Comparison of ENCODE assay signal across 8 mouse cellular contexts in the genomic region with DNA sequence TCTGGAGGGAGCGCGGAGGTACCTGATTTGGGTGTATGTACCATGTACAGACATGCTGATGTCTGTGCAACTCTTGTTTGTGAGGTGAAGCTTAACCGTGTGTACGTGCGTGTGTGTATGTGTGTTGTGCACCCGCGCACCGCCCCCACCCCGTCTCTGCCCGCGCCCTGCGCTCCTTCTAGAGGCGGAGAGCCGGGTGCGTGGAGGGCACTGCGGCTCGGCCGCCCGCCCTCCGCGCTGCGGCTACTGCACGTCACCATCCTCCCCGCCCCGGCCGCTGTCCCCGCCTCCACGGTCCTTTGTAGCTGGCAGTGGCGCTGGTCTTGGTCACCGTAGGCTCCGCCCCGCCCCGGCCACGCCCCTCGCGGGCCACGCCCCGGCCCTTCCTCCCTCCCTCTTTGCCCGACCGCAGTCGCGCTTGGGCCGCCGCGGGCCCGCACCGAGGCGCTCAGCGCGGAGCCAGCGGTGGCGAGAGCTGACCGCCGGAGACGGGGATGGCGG. TPM values are rescaled to one million over a fixed set of nuclear protein-coding genes. Genes with fewer than 3 reads are reported as not detected.
A peak's percentile ranks its signal among the peaks of the same experiment; 100 is the strongest.
DNase-seq lines count a peak whose midpoint lies in the region; ATAC-seq lines count a peak whose summit lies in the region.

A gene (plus strand): TSS at position 290 of the 501 bp plus-strand sequence.

- no peak for DNase-seq in heart, postnatal 10 days
- peak; percentile 53 to 56 for DNase-seq in adrenal gland, postnatal 36 days
- peak; percentile 56 for DNase-seq in embryonic facial prominence, embryonic 14.5 days (ENCODE audit: low spot score)
- DNase-seq in intestine, embryonic 14.5 days (ENCODE audit: low spot score) = peak; percentile 75
- peak; percentile 69 for DNase-seq in liver, embryonic 11.5 days (ENCODE audit: low spot score)
- DNase-seq in right cerebral cortex, adult 2 months (ENCODE audit: low spot score in 2 of 2) = peak; percentile 84
- no peak for DNase-seq in urinary bladder, postnatal 36 days (ENCODE audit: low spot score in 2 of 2)

- no peaks in the 10 kb centered on the region for H3K9me3 ChIP-seq in heart, embryonic 16.5 days (replicated peaks; ENCODE audit: control insufficient read depth, low read length)
- no peaks in the 10 kb centered on the region for H3K9me3 ChIP-seq in embryonic facial prominence, embryonic 14.5 days (ENCODE audit: control insufficient read depth, low read length)
- no peaks in the 10 kb centered on the region for H3K9me3 ChIP-seq in intestine, embryonic 14.5 days (ENCODE audit: control insufficient read depth, low read length)
- H3K9me3 ChIP-seq in liver, embryonic 11.5 days (ENCODE audit: control insufficient read depth, low read length) = no peaks in the 10 kb centered on the region

- peak within 1 kb of the TSS; percentile 58 for H3K4me2 ChIP-seq in heart, embryonic 16.5 days (ENCODE audit: low read depth, low read length)
- H3K4me2 ChIP-seq in embryonic facial prominence, embryonic 14.5 days (ENCODE audit: low read depth, low read length) = peak within 1 kb of the TSS; percentile 66
- H3K4me2 ChIP-seq in intestine, embryonic 14.5 days (ENCODE audit: low read length) = peak within 1 kb of the TSS; percentile 63
- peak within 1 kb of the TSS; percentile 63 for H3K4me2 ChIP-seq in liver, embryonic 11.5 days

- intact Hi-C loops in heart, postnatal 10 days (cut with DNase I) = no loop called here

- H3K27ac ChIP-seq in heart, embryonic 16.5 days (ENCODE audit: low read length) = no peak within 1 kb of the TSS
- H3K27ac ChIP-seq in embryonic facial prominence, embryonic 14.5 days (replicated peaks; ENCODE audit: low read depth, low read length) = no peak within 1 kb of the TSS
- H3K27ac ChIP-seq in intestine, embryonic 14.5 days (ENCODE audit: low read depth) = no peak within 1 kb of the TSS
- no peak within 1 kb of the TSS for H3K27ac ChIP-seq in liver, embryonic 11.5 days (ENCODE audit: low read depth, low read length)

- peak within 1 kb of the TSS; percentile 40 for H3K4me3 ChIP-seq in heart, embryonic 16.5 days (ENCODE audit: low read length)
- peak within 1 kb of the TSS; percentile 41 for H3K4me3 ChIP-seq in embryonic facial prominence, embryonic 14.5 days (ENCODE audit: low read depth, low read length)
- H3K4me3 ChIP-seq in intestine, embryonic 14.5 days (ENCODE audit: low read depth, low read length) = peak within 1 kb of the TSS; percentile 37
- peak within 1 kb of the TSS; percentile 43 for H3K4me3 ChIP-seq in liver, embryonic 11.5 days (ENCODE audit: low read depth, low read length)

- no peaks in the 10 kb centered on the region for H3K36me3 ChIP-seq in heart, embryonic 16.5 days (ENCODE audit: control insufficient read depth, insufficient read depth)
- H3K36me3 ChIP-seq in embryonic facial prominence, embryonic 14.5 days (ENCODE audit: control insufficient read depth, insufficient read depth, low read length) = no peaks in the 10 kb centered on the region
- H3K36me3 ChIP-seq in intestine, embryonic 14.5 days (ENCODE audit: control insufficient read depth, insufficient read depth, low read length) = no peaks in the 10 kb centered on the region
- no peaks in the 10 kb centered on the region for H3K36me3 ChIP-seq in liver, embryonic 11.5 days (ENCODE audit: control insufficient read depth, insufficient read depth, low read length)

- no peak for ATAC-seq in heart, embryonic 16.5 days (replicated peaks; ENCODE audit: extremely low read depth, insufficient read depth, low FRiP score)
- ATAC-seq in embryonic facial prominence, embryonic 14.5 days (ENCODE audit: low read depth) = peak; percentile 75
- peak; percentile 73 for ATAC-seq in intestine, embryonic 14.5 days (replicated peaks; ENCODE audit: low FRiP score, low TSS enrichment, low read depth)
- ATAC-seq in liver, embryonic 11.5 days (replicated peaks; ENCODE audit: low FRiP score) = peak; percentile 67

- peaks cover 71% of the 10 kb centered on the region for H3K27me3 ChIP-seq in heart, embryonic 16.5 days (ENCODE audit: control insufficient read depth, insufficient read depth, low read length)
- H3K27me3 ChIP-seq in embryonic facial prominence, embryonic 14.5 days (replicated peaks; ENCODE audit: control insufficient read depth, insufficient read depth, low read length) = peaks cover 68% of the 10 kb centered on the region
- peaks cover 68% of the 10 kb centered on the region for H3K27me3 ChIP-seq in intestine, embryonic 14.5 days (replicated peaks; ENCODE audit: control insufficient read depth, insufficient read depth, low read length)
- peaks cover 73% of the 10 kb centered on the region for H3K27me3 ChIP-seq in liver, embryonic 11.5 days (replicated peaks; ENCODE audit: control insufficient read depth, insufficient read depth, low read length)

- H3K4me1 ChIP-seq in heart, embryonic 16.5 days (ENCODE audit: control insufficient read depth, insufficient read depth, low read length) = peaks cover 12% of the 10 kb centered on the region
- H3K4me1 ChIP-seq in embryonic facial prominence, embryonic 14.5 days (ENCODE audit: control insufficient read depth, insufficient read depth, low read length) = peaks cover 19% of the 10 kb centered on the region
- H3K4me1 ChIP-seq in intestine, embryonic 14.5 days (replicated peaks; ENCODE audit: control insufficient read depth, insufficient read depth, low read length) = peaks cover 9% of the 10 kb centered on the region
- peaks cover 5% of the 10 kb centered on the region; the same call in 1 of the 2 replicates for H3K4me1 ChIP-seq in liver, embryonic 11.5 days (replicated peaks; ENCODE audit: control insufficient read depth, insufficient read depth, low read length)

- WGBS in heart, embryonic 16.5 days = 2% methylated on average over 47 of the region's 56 CpGs
- WGBS in embryonic facial prominence, embryonic 14.5 days = 2% methylated on average over 26 of the region's 56 CpGs
- 2% methylated on average over 52 of the region's 56 CpGs for WGBS in intestine, embryonic 14.5 days
- WGBS in liver, embryonic 11.5 days = 3% methylated on average over 55 of the region's 56 CpGs

- no peak within 1 kb of the TSS for H3K9ac ChIP-seq in heart, embryonic 16.5 days (ENCODE audit: low read length)
- H3K9ac ChIP-seq in embryonic facial prominence, embryonic 14.5 days (ENCODE audit: low read depth, low read length) = no peak within 1 kb of the TSS
- no peak within 1 kb of the TSS for H3K9ac ChIP-seq in intestine, embryonic 14.5 days (ENCODE audit: low read length)
- no peak within 1 kb of the TSS for H3K9ac ChIP-seq in liver, embryonic 11.5 days (ENCODE audit: low read depth, low read length)

RNA-seq across cellular contexts. Expression of the gene that starts here (rescaled TPM):
- 6.7 and 8.5 TPM in 2 replicates for polyA plus RNA-seq in heart, embryonic 16.5 days (2015; fragmentation: Nextera tagmentation; extraction: Ambion mirVana)
- total RNA-seq in heart, postnatal 10 days (2021) = 1 to 10 TPM; 7.3 to 7.8 TPM
- total RNA-seq in adrenal gland, postnatal 36 days (2021) = 1 to 10 TPM; 5.2 to 6.6 TPM
- polyA plus RNA-seq in embryonic facial prominence, embryonic 14.5 days (2014; fragmentation: Nextera tagmentation; extraction: Ambion mirVana) = 32.1 and 35.6 TPM in 2 replicates
- polyA plus RNA-seq in intestine, embryonic 14.5 days (2014; fragmentation: Nextera tagmentation; extraction: Ambion mirVana) = 46.4 and 49.8 TPM in 2 replicates
- 9.4 and 11.8 TPM in 2 replicates for polyA plus RNA-seq in liver, embryonic 11.5 days (2014; fragmentation: Nextera tagmentation; extraction: Ambion mirVana)

Comparison
In these comparisons a context has a peak if more than half of its experiments do, and no peak if none do; other contexts are left out.
1. DNase-seq: peak in adrenal gland, postnatal 36 days (2 of 2), embryonic facial prominence, embryonic 14.5 days (single experiment), intestine, embryonic 14.5 days (single experiment), liver, embryonic 11.5 days (single experiment) and right cerebral cortex, adult 2 months (2 of 2); none in heart, postnatal 10 days (0 of 2) and urinary bladder, postnatal 36 days (0 of 2).
2. Peak in every context shown above with its lines, with median percentiles within 50 percentile points of each other: H3K4me2 ChIP-seq and H3K4me3 ChIP-seq.